Mouse (Mus musculus): ENCODE data around the gene Arl8a. TPM values are rescaled to one million over a fixed set of nuclear protein-coding genes. Genes with fewer than 3 reads are reported as not detected.

Gene Arl8a
- polyA plus RNA-seq, 1 experiment from 2014 or later, result 329 TPM

GRCm38 (mm10) chr1:135159074-135159473 lies 12.4 kb downstream of the Arl8a start:
- peak overlapping the region; percentile 83 for H3K27ac ChIP-seq (ENCODE audit: low read depth, low read length)
- H3K4me1 ChIP-seq (ENCODE audit: control insufficient read depth, insufficient read depth, low read depth, low read length), result peaks cover 11% of the 10 kb centered on the region
- H3K9me3 ChIP-seq (ENCODE audit: control insufficient read depth, low read length), result no peaks in the 10 kb centered on the region
- no peaks in the 10 kb centered on the region for H3K27me3 ChIP-seq (replicated peaks; ENCODE audit: control insufficient read depth, insufficient read depth, low read length)
- no peak overlapping the region for H3K4me3 ChIP-seq (ENCODE audit: low read length)
- WGBS, result 28% methylated on average over 7 of the region's 7 CpGs
- H3K4me2 ChIP-seq (ENCODE audit: low read length), result peak overlapping the region; percentile 15; the same call in 1 of the 2 replicates
- H3K9ac ChIP-seq (ENCODE audit: low read depth, low read length), result 0 out of 2 replicates have a peak overlapping the region, but pooled peaks have one; percentile 8
- H3K36me3 ChIP-seq (ENCODE audit: control insufficient read depth, insufficient read depth, low read length), result peaks cover 16% of the 10 kb centered on the region
- peak; percentile 72 for ATAC-seq

GRCm38 (mm10) chr1:135159556-135160123 lies 13.0 kb downstream of the Arl8a start:
- Histone ChIP-seq H3K4me1 (ENCODE audit: control insufficient read depth, insufficient read depth, low read depth, low read length) (peaks cover 5% of the 10 kb centered on the region), H3K9ac (ENCODE audit: low read depth, low read length) (no peak overlapping the region), H3K27ac (ENCODE audit: low read depth, low read length) (peak overlapping the region; percentile 83), H3K4me3 (ENCODE audit: low read length) (no peak overlapping the region), H3K27me3 (replicated peaks; ENCODE audit: control insufficient read depth, insufficient read depth, low read length) (no peaks in the 10 kb centered on the region), H3K4me2 (ENCODE audit: low read length) (no peak overlapping the region), H3K36me3 (ENCODE audit: control insufficient read depth, insufficient read depth, low read length) (peaks cover 16% of the 10 kb centered on the region), H3K9me3 (ENCODE audit: control insufficient read depth, low read length) (no peaks in the 10 kb centered on the region)
- WGBS, result 60% methylated on average over 11 of the region's 11 CpGs
- ATAC-seq, result peak; percentile 29

GRCm38 (mm10) chr1:135160411-135161050 lies 13.9 kb downstream of the Arl8a start:
- H3K4me2 ChIP-seq (ENCODE audit: low read length), result no peak overlapping the region
- 87% methylated on average over 13 of the region's 13 CpGs for WGBS

GRCm38 (mm10) chr1:135162720-135163119 lies 16.1 kb downstream of the Arl8a start:
- peak; percentile 34; the same call in 1 of the 2 replicates for ATAC-seq
- Histone ChIP-seq H3K36me3 (ENCODE audit: control insufficient read depth, insufficient read depth, low read length) (no peaks in the 10 kb centered on the region), H3K9me3 (ENCODE audit: control insufficient read depth, low read length) (no peaks in the 10 kb centered on the region), H3K4me3 (ENCODE audit: low read length) (no peak overlapping the region), H3K4me1 (ENCODE audit: control insufficient read depth, insufficient read depth, low read depth, low read length) (no peaks in the 10 kb centered on the region; the same call in 1 of the 2 replicates), H3K4me2 (ENCODE audit: low read length) (no peak overlapping the region), H3K9ac (ENCODE audit: low read depth, low read length) (no peak overlapping the region), H3K27ac (ENCODE audit: low read depth, low read length) (peak overlapping the region; percentile 72), H3K27me3 (replicated peaks; ENCODE audit: control insufficient read depth, insufficient read depth, low read length) (no peaks in the 10 kb centered on the region)
- 38% methylated on average over 6 of the region's 6 CpGs for WGBS

More at GRCm38 (mm10) chr1:135160411-135161050, 13.9 kb downstream of the Arl8a start:
- peak overlapping the region; percentile 83; the same call in 1 of the 2 replicates for H3K27ac ChIP-seq (ENCODE audit: low read depth, low read length)
- ATAC-seq, result no peak
- H3K27me3 ChIP-seq (replicated peaks; ENCODE audit: control insufficient read depth, insufficient read depth, low read length), result no peaks in the 10 kb centered on the region
- no peak overlapping the region for H3K4me3 ChIP-seq (ENCODE audit: low read length)
- peaks cover 3% of the 10 kb centered on the region; the same call in 1 of the 2 replicates for H3K4me1 ChIP-seq (ENCODE audit: control insufficient read depth, insufficient read depth, low read depth, low read length)
- no peak overlapping the region for H3K9ac ChIP-seq (ENCODE audit: low read depth, low read length)
- H3K36me3 ChIP-seq (ENCODE audit: control insufficient read depth, insufficient read depth, low read length), result peaks cover 11% of the 10 kb centered on the region
- H3K9me3 ChIP-seq (ENCODE audit: control insufficient read depth, low read length), result no peaks in the 10 kb centered on the region

- Histone ChIP-seq H3K4me3 (ENCODE audit: low read length) (no peak within 1 kb of the TSS), H3K36me3 (ENCODE audit: control insufficient read depth, insufficient read depth, low read length) (no peaks in the 10 kb centered on the region), H3K27me3 (replicated peaks; ENCODE audit: control insufficient read depth, insufficient read depth, low read length) (no peaks in the 10 kb centered on the region), H3K9ac (ENCODE audit: low read depth, low read length) (no peak within 1 kb of the TSS), H3K4me1 (ENCODE audit: control insufficient read depth, insufficient read depth, low read depth, low read length) (no peaks in the 10 kb centered on the region; the same call in 1 of the 2 replicates), H3K9me3 (ENCODE audit: control insufficient read depth, low read length) (no peaks in the 10 kb centered on the region), H3K27ac (ENCODE audit: low read depth, low read length) (no peak within 1 kb of the TSS), H3K4me2 (ENCODE audit: low read length) (no peak within 1 kb of the TSS)
- ATAC-seq, result no peak
- 67% methylated on average over 11 of the region's 11 CpGs for WGBS
Measured at GRCm38 (mm10) chr1:135167435-135167834, 20.8 kb downstream of the Arl8a start, which contains the start of gene Gpr37l1. TSS of gene Gpr37l1 (minus strand) at chr1:135167681.

GRCm38 (mm10) chr1:135168453-135169200 lies 22.0 kb downstream of the Arl8a start:
- Histone ChIP-seq H3K4me2 (ENCODE audit: low read length) (no peak overlapping the region), H3K27me3 (replicated peaks; ENCODE audit: control insufficient read depth, insufficient read depth, low read length) (no peaks in the 10 kb centered on the region), H3K27ac (ENCODE audit: low read depth, low read length) (no peak overlapping the region), H3K4me1 (ENCODE audit: control insufficient read depth, insufficient read depth, low read depth, low read length) (no peaks in the 10 kb centered on the region; the same call in 1 of the 2 replicates), H3K9ac (ENCODE audit: low read depth, low read length) (no peak overlapping the region), H3K9me3 (ENCODE audit: control insufficient read depth, low read length) (no peaks in the 10 kb centered on the region), H3K4me3 (ENCODE audit: low read length) (no peak overlapping the region), H3K36me3 (ENCODE audit: control insufficient read depth, insufficient read depth, low read length) (no peaks in the 10 kb centered on the region)
- no peak for ATAC-seq
- WGBS, result 87% methylated on average over 10 of the region's 10 CpGs

GRCm38 (mm10) chr1:135169556-135170224 lies 23.1 kb downstream of the Arl8a start:
- Histone ChIP-seq H3K27me3 (replicated peaks; ENCODE audit: control insufficient read depth, insufficient read depth, low read length) (no peaks in the 10 kb centered on the region), H3K4me1 (ENCODE audit: control insufficient read depth, insufficient read depth, low read depth, low read length) (no peaks in the 10 kb centered on the region; the same call in 1 of the 2 replicates), H3K9ac (ENCODE audit: low read depth, low read length) (no peak overlapping the region), H3K36me3 (ENCODE audit: control insufficient read depth, insufficient read depth, low read length) (no peaks in the 10 kb centered on the region), H3K4me2 (ENCODE audit: low read length) (no peak overlapping the region), H3K9me3 (ENCODE audit: control insufficient read depth, low read length) (no peaks in the 10 kb centered on the region), H3K4me3 (ENCODE audit: low read length) (no peak overlapping the region), H3K27ac (ENCODE audit: low read depth, low read length) (peak overlapping the region; percentile 31; the same call in 1 of the 2 replicates)
- ATAC-seq, result peak; percentile 19
- 53% methylated on average over 12 of the region's 12 CpGs for WGBS

- peak overlapping the region; percentile 31; the same call in 1 of the 2 replicates for H3K27ac ChIP-seq (ENCODE audit: low read depth, low read length)
- no peak overlapping the region for H3K9ac ChIP-seq (ENCODE audit: low read depth, low read length)
- no peaks in the 10 kb centered on the region for H3K36me3 ChIP-seq (ENCODE audit: control insufficient read depth, insufficient read depth, low read length)
- no peaks in the 10 kb centered on the region; the same call in 1 of the 2 replicates for H3K4me1 ChIP-seq (ENCODE audit: control insufficient read depth, insufficient read depth, low read depth, low read length)
- ATAC-seq, result no peak
- H3K9me3 ChIP-seq (ENCODE audit: control insufficient read depth, low read length), result no peaks in the 10 kb centered on the region
- no peak overlapping the region for H3K4me3 ChIP-seq (ENCODE audit: low read length)
- H3K4me2 ChIP-seq (ENCODE audit: low read length), result no peak overlapping the region
- H3K27me3 ChIP-seq (replicated peaks; ENCODE audit: control insufficient read depth, insufficient read depth, low read length), result no peaks in the 10 kb centered on the region
- WGBS, result 81% methylated on average over 10 of the region's 10 CpGs
Measured at GRCm38 (mm10) chr1:135170299-135170698, 23.7 kb downstream of the Arl8a start.

All from hindbrain, embryonic 16.5 days (tissue).